Mouse (Mus musculus) erythroid progenitor cell, adult 5-6 weeks (primary cell): Measurements from ENCODE around the gene Gm21852. TPM values are rescaled to one million over a fixed set of nuclear protein-coding genes. Genes with fewer than 3 reads are reported as not detected.
"Not testable (repeated sequence)": the region's sequence is repeated elsewhere in the genome, so short reads cannot be mapped to it uniquely, and the experiment has no call there.

Experiments
- ATAC-seq: replicated peaks from 2 replicates; pipeline ENCODE4 v1.8.0; 2016; ENCODE audit warnings: moderate number of reproducible peaks, mild to moderate bottlenecking, moderate TSS enrichment, inconsistent platforms; ENCODE audit not compliant: poor library complexity, low FRiP score, severe bottlenecking
- total RNA-seq, 2 experiments: library from RNA; stranded (forward) in 1 of 2; stranded (reverse) in 1 of 2; fragments of 150-400 nt in 1 of 2; fragments of 186-747, 209-891 nt in 1 of 2; gene quantifications; 2 replicates each; pipeline versions ENCODE4 v1.2.3 to v1.2.4; 2015 to 2017; ENCODE audit warnings: low replicate concordance in 2 of 2

The Gm21852 gene
- total RNA-seq (2015; ENCODE audit: low replicate concordance), result not detected in 2 replicates
- total RNA-seq (2017; ENCODE audit: low replicate concordance), result not detected in 2 replicates

DNA sequence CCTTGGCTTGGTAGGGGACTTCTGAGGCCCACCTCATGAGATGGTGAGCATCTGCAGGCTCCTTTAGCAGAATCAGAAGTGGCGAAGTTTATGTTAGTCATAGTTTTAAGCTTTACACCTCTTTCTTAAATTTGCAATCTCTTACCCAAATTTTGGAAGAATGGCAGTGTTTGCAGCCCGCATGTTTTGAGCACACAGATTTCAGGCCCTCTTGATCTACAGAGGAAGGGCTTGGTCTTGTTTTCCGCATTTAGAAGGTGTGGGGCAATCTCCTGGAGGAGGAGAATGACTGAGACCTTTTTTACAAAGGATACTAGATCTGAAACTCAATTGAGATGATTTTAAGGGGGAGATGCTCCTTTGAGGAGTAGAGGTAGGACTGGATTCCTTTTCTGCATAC, at the start of gene Gm21852:
Gene Gm21852, minus strand, starts transcription at position 101 of the 400 bp plus-strand sequence.
- ATAC-seq, result not testable (repeated sequence)

Other genes starting within 250 kb of the Gm21852 start
- gene Gm21797, start 123.8 kb upstream of the Gm21852 start, total RNA-seq (2015; ENCODE audit: low replicate concordance), result not detected in 2 replicates
- gene Gm21797, start 123.8 kb upstream of the Gm21852 start, total RNA-seq (2017; ENCODE audit: low replicate concordance), result not detected in 2 replicates
- gene Gm20795, start 152.9 kb upstream of the Gm21852 start, total RNA-seq (2015; ENCODE audit: low replicate concordance), result not detected in 2 replicates
- gene Gm20795, start 152.9 kb upstream of the Gm21852 start, total RNA-seq (2017; ENCODE audit: low replicate concordance), result not detected in 2 replicates